Comparison of ENCODE assay signal across 9 mouse cellular contexts in the genomic region with DNA sequence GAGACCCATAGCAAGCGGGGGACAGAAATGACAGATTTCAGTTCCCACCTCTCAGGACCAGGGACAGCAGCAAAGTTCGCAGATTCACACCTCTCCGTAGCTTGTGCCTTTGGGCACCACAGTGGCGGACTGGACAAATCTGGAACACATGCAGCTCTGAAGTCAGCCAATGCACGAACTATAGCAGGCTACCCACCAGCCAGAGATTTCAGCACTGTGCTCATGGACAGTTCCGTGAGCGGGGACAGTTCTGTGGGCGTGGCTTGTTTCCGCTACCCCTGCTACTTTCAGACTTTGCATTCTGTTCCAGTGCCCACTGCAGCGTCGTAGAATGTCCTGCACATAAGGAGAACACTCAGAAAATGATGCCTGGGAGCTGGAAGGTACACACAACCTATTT. TPM values are rescaled to one million over a fixed set of nuclear protein-coding genes. Genes with fewer than 3 reads are reported as not detected.
DNase-seq lines count a peak whose midpoint lies in the region; ATAC-seq lines count a peak whose summit lies in the region.
"Had no signal": no experiment of that assay in that cellular context is flagged by ENCODE, and none has a peak within 500 bp of the region (broad histone marks: within the 10 kb centered on the region; RNA-seq: fewer than 3 reads in every experiment).

No protein-coding gene starts in this region.

- H3K27me3 ChIP-seq in forebrain, embryonic 11.5 days (ENCODE audit: control insufficient read depth, insufficient read depth, low read length), result no peaks in the 10 kb centered on the region
- H3K27me3 ChIP-seq in forebrain, embryonic 12.5 days, result peaks cover 6% of the 10 kb centered on the region; the same call in 1 of the 2 replicates
- 0 out of 2 replicates have a peak, but pooled peaks cover 5% of the 10 kb centered on the region for H3K27me3 ChIP-seq in neural tube, embryonic 15.5 days (replicated peaks)
- no peaks in the 10 kb centered on the region for H3K27me3 ChIP-seq in kidney, embryonic 16.5 days (ENCODE audit: insufficient read depth, low read length)
- H3K27me3 ChIP-seq: neural tube, embryonic 12.5 days had no signal

- WGBS in forebrain, embryonic 11.5 days, result 24% methylated on average over 11 of the region's 11 CpGs
- WGBS in forebrain, embryonic 12.5 days, result 20% methylated on average over 11 of the region's 11 CpGs
- 26% methylated on average over 11 of the region's 11 CpGs for WGBS in neural tube, embryonic 15.5 days
- WGBS in kidney, embryonic 16.5 days, result 13% methylated on average over 11 of the region's 11 CpGs

- no peaks in the 10 kb centered on the region for H3K36me3 ChIP-seq in forebrain, embryonic 11.5 days (ENCODE audit: control insufficient read depth, insufficient read depth, low read length)
- no peaks in the 10 kb centered on the region for H3K36me3 ChIP-seq in forebrain, embryonic 12.5 days (replicated peaks)
- no peaks in the 10 kb centered on the region for H3K36me3 ChIP-seq in neural tube, embryonic 15.5 days
- no peaks in the 10 kb centered on the region for H3K36me3 ChIP-seq in kidney, embryonic 16.5 days (ENCODE audit: insufficient read depth, low read length)
- H3K36me3 ChIP-seq: neural tube, embryonic 12.5 days had no signal

- ATAC-seq in forebrain, embryonic 11.5 days (replicated peaks; ENCODE audit: low FRiP score), result no peak
- no peak for ATAC-seq in forebrain, embryonic 12.5 days (ENCODE audit: low FRiP score)
- ATAC-seq in neural tube, embryonic 15.5 days (ENCODE audit: low FRiP score), result no peak
- ATAC-seq in kidney, embryonic 16.5 days (ENCODE audit: low FRiP score, low TSS enrichment), result peak; percentile 59; the same call in 1 of the 2 replicates

- intact Hi-C loops in left cerebral cortex, postnatal 25 days (cut with DNase I), result no loop called here

- H3K9ac ChIP-seq in forebrain, embryonic 11.5 days (ENCODE audit: low read length), result no peak overlapping the region
- no peak overlapping the region for H3K9ac ChIP-seq in forebrain, embryonic 12.5 days
- H3K9ac ChIP-seq in neural tube, embryonic 15.5 days (replicated peaks), result no peak overlapping the region
- no peak overlapping the region for H3K9ac ChIP-seq in kidney, embryonic 16.5 days (replicated peaks; ENCODE audit: low read length)
- H3K9ac ChIP-seq: neural tube, embryonic 12.5 days had no signal

- H3K4me2 ChIP-seq in forebrain, embryonic 11.5 days (ENCODE audit: low read depth, low read length, severe bottlenecking), result no peak overlapping the region
- no peak overlapping the region for H3K4me2 ChIP-seq in forebrain, embryonic 12.5 days
- no peak overlapping the region for H3K4me2 ChIP-seq in neural tube, embryonic 15.5 days
- H3K4me2 ChIP-seq in kidney, embryonic 16.5 days (replicated peaks; ENCODE audit: low read depth, low read length), result no peak overlapping the region
- H3K4me2 ChIP-seq: neural tube, embryonic 12.5 days had no signal

- H3K9me3 ChIP-seq in forebrain, embryonic 11.5 days (ENCODE audit: control insufficient read depth, low read length), result no peaks in the 10 kb centered on the region
- no peaks in the 10 kb centered on the region for H3K9me3 ChIP-seq in forebrain, embryonic 12.5 days
- no peaks in the 10 kb centered on the region for H3K9me3 ChIP-seq in neural tube, embryonic 15.5 days (replicated peaks)
- no peaks in the 10 kb centered on the region for H3K9me3 ChIP-seq in kidney, embryonic 16.5 days (ENCODE audit: low read length)
- H3K9me3 ChIP-seq: neural tube, embryonic 12.5 days had no signal

- peak; percentile 81 for DNase-seq in forebrain, embryonic 11.5 days (ENCODE audit: low spot score)
- DNase-seq in neural tube, embryonic 10.5 days (ENCODE audit: extremely low spot score, low spot score), result peak; percentile 69
- DNase-seq in ovary, postnatal 14 days (ENCODE audit: low spot score), result peak; percentile 26
- no peak for DNase-seq in left cerebral cortex, postnatal 25 days (ENCODE audit: low spot score in 2 of 2)
- DNase-seq in spleen, postnatal 36 days (ENCODE audit: low spot score in 2 of 2), result no peak

- H3K4me1 ChIP-seq in forebrain, embryonic 11.5 days (replicated peaks; ENCODE audit: control insufficient read depth, insufficient read depth, low read length), result no peaks in the 10 kb centered on the region
- H3K4me1 ChIP-seq in forebrain, embryonic 12.5 days, result no peaks in the 10 kb centered on the region; the same call in 1 of the 2 replicates
- peaks cover 13% of the 10 kb centered on the region; the same call in 1 of the 2 replicates for H3K4me1 ChIP-seq in neural tube, embryonic 15.5 days
- H3K4me1 ChIP-seq in kidney, embryonic 16.5 days (ENCODE audit: insufficient read depth, low read length), result no peaks in the 10 kb centered on the region
- H3K4me1 ChIP-seq: neural tube, embryonic 12.5 days had no signal

- no peak overlapping the region for H3K4me3 ChIP-seq in forebrain, embryonic 11.5 days (ENCODE audit: low read depth, low read length)
- H3K4me3 ChIP-seq in forebrain, embryonic 12.5 days (replicated peaks), result no peak overlapping the region
- H3K4me3 ChIP-seq in neural tube, embryonic 15.5 days (replicated peaks), result no peak overlapping the region
- H3K4me3 ChIP-seq in kidney, embryonic 16.5 days (ENCODE audit: low read length), result no peak overlapping the region
- H3K4me3 ChIP-seq: neural tube, embryonic 12.5 days had no signal

- H3K27ac ChIP-seq in forebrain, embryonic 11.5 days (ENCODE audit: low read depth, low read length), result no peak overlapping the region
- H3K27ac ChIP-seq in forebrain, embryonic 12.5 days, result no peak overlapping the region
- no peak overlapping the region for H3K27ac ChIP-seq in neural tube, embryonic 15.5 days (replicated peaks)
- H3K27ac ChIP-seq in kidney, embryonic 16.5 days (ENCODE audit: low read length), result no peak overlapping the region
- H3K27ac ChIP-seq: neural tube, embryonic 12.5 days had no signal

RNA-seq across cellular contexts. Expression of a gene that starts 49.5 kb away (rescaled TPM):
- 115 and 116 TPM in 2 replicates for polyA plus RNA-seq in forebrain, embryonic 11.5 days (2014; fragmentation: Nextera tagmentation; extraction: Ambion mirVana)
- polyA plus RNA-seq in forebrain, embryonic 12.5 days (2016; fragmentation: Nextera tagmentation; extraction: Ambion mirVana), result 91.6 and 96.0 TPM in 2 replicates
- 52.8 and 56.6 TPM in 2 replicates for polyA plus RNA-seq in neural tube, embryonic 15.5 days (2015; fragmentation: Nextera tagmentation; extraction: Ambion mirVana)
- polyA plus RNA-seq in kidney, embryonic 16.5 days (2015; fragmentation: Nextera tagmentation; extraction: Ambion mirVana), result 94.6 and 97.5 TPM in 2 replicates
- total RNA-seq in left cerebral cortex, postnatal 25 days (2021), result 10 to 100 TPM; 25.9 to 29.3 TPM

Comparison
In these comparisons a context has a peak if more than half of its experiments do, and no peak if none do; other contexts are left out.
1. DNase-seq: peak in forebrain, embryonic 11.5 days (single experiment), neural tube, embryonic 10.5 days (single experiment) and ovary, postnatal 14 days (single experiment); none in left cerebral cortex, postnatal 25 days (0 of 2) and spleen, postnatal 36 days (0 of 2).